Mouse (Mus musculus): ENCODE measurements at regions not wholly inside any gene's neighbourhood (a gene's known extent, or its start where the extent isn't known, plus 50 kb on each side); places are given as distances from the start of the nearest gene placed in this dataset.

- DNase-seq (ENCODE audit: extremely low spot score, low spot score), result no peak
Observed at GRCm38 (mm10) chr5:18080761-18081160, 118.4 kb downstream of the Gnat3 start.

DNA sequence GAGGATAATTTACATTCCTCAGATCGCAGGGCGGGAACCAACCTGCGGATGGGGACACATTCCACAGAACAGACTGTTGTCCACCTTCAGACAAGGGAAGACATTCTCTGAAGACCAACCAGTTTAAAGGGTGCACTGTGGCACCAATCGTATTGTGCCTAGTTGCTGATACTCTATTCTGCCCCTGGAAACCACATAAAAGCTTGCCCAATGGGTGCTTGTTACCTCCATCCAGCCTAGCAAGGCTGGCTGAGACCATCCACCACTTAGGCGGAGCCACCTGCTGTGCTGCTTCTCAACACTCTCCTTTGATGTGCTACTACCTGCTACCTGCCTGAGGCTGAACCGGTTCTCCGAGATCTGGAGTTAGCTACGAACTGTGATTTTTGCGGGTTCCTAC is 119.9 kb downstream of the Gnat3 start:
- DNase-seq (ENCODE audit: extremely low spot score, low spot score), result no peak

GRCm38 (mm10) chr5:18083789-18084188 is 121.4 kb downstream of the Gnat3 start:
- DNase-seq (ENCODE audit: extremely low spot score, low spot score), result no peak

GRCm38 (mm10) chr5:18085456-18085855 is 123.1 kb downstream of the Gnat3 start:
- no peak for DNase-seq (ENCODE audit: extremely low spot score, low spot score)

DNA sequence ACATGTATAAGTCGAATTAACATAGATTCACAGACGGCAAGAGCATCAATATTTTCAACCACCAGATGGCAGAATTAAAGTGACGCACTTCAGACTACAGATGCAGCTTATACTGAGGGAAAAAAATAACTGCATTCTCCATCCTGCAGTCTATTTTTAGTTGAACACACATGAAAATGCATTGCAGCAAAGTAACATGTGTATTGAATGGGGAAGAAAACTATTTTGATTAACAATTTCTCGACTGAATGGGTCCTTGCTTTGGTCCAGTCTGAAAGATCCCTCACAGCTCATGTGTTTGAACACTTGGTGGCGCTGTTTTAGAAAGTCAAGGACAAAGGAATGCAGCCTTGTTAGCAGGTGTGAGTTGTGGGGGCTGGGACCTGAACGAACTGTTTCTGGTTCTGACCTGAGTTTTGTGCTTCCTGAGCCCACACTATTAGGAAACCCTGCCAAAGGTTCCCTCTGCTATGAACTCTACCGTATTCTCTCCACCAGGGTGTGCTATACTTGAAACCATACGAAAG is 125.6 kb downstream of the Gnat3 start:
- DNase-seq (ENCODE audit: extremely low spot score, low spot score), result peak; percentile 37

GRCm38 (mm10) chr5:18089956-18090355 is 127.6 kb downstream of the Gnat3 start:
- DNase-seq (ENCODE audit: extremely low spot score, low spot score), result no peak

DNA sequence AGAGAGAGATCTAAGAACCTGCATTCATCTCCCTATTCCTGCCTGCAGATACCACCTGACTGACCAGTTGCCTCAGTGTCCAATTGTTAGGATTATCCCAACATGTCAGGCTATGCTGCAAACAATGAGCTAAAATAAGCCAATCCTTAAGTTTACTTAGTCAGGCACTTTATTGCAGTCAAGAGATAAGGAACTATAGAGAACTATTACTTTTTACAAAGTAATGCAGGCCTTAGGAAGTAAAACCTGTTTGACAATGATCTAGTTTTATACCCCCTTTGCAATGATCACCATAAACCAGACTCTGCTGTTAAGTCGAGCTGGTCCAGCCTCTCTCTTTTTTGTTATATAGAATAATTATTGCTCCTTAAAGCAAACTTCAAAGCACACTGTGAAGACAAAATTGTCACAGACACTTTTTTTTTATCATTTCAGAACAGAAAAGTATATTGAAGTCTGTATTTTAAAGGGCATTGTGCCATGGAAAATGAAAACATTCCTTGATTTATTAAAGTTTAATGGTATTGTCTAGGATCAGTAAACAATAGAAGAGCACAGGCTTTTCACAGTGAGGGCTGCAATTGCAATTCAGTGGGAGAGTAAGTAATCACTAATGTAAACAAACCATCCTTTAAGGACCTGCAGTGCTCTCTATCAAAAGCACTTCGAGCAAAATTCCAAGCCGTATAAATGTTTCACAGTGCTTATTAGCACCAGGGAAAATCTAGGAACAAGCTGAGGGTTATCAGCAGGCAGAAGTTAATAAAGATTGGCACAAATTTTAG is 152.7 kb downstream of the Gnat3 start:
- no peak for DNase-seq (ENCODE audit: extremely low spot score, low spot score)

GRCm38 (mm10) chr5:18135794-18136678 is 173.7 kb downstream of the Gnat3 start:
- DNase-seq (ENCODE audit: extremely low spot score, low spot score), result no peak

DNA sequence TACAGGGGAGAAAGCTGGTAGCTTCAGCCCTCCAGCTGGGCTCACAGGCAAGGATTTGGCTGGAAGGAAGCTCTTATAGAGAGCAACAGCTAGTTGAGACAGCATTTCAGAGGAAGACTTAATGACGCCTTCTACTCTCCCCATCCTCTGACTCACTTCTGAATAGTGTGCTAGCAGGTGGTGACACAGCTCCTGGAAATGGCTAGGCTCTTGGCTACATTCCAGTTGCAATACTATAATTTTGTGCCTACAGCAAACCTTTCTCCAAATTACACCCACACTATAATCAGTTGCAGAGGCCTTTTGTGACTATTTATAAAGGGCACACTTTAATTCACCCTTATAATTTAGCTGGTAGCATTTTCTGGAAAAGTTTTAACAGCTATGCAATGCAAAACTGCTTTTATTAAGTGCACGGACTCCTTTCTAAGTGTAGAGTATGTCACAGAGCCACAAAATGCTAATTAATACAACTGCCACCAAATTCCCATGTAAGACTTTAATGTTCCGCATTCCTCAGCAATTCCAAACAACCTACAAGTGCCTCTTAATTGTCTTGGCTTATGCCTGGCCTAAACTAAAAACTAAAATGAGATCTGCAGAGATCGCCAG is 175.2 kb downstream of the Gnat3 start:
- no peak for DNase-seq (ENCODE audit: extremely low spot score, low spot score)

DNA sequence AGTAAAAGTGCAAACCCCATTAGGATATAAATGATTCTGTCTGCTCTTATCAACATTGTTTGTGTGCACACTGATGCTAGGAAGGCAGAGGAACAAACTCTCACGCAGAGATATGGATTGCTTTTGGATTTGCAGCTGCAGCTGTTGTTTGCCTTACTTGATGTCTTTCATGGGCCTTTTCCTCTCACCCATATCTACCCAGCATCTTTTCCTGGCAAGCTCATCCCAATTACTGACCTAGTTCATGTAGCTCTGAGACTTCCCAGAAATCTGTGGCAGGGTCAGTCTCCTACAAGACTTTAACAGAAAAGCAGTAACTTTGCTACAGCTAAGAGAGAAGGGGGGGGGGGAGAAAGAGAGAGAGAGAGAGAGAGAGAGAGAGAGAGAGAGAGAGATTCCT is 189.9 kb downstream of the Gnat3 start:
- DNase-seq (ENCODE audit: extremely low spot score, low spot score), result no peak

- no peak for DNase-seq (ENCODE audit: extremely low spot score, low spot score)
Observed at GRCm38 (mm10) chr5:18153703-18154102, 191.4 kb downstream of the Gnat3 start.

DNA sequence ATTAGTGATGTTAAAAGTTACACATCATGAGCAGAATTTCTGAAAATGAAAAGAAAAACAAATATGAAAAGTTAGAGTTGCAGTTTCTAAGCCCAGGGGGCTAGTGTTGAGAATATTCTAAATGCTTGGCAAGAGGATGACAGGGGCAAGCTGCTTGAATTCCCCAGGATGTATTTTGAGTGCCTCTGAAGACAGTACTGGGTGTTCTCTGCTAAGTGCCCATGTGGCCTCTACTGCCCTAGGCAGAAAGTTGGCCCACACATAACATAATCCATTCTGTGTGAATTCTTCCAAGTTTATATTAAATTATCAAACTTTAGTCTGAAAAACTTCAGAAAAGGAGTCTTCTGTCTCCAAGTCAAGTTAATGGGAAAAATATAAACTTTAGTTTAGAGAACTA is 196.6 kb downstream of the Gnai1 start:
- DNase-seq (ENCODE audit: extremely low spot score, low spot score), result no peak

- DNase-seq (ENCODE audit: extremely low spot score, low spot score), result no peak
Observed at GRCm38 (mm10) chr5:18177810-18178209, 182.3 kb downstream of the Gnai1 start.

GRCm38 (mm10) chr5:18211395-18212057 is 148.6 kb downstream of the Gnai1 start:
- DNase-seq (ENCODE audit: extremely low spot score, low spot score), result no peak

Data from neural tube, embryonic 10.5 days (tissue).